Mouse (Mus musculus) small intestine, adult 2 months (tissue): ENCODE results near the gene Nmt1. TPM values are rescaled to one million over a fixed set of nuclear protein-coding genes. Genes with fewer than 3 reads are reported as not detected.
A peak's percentile ranks its signal among the peaks of the same experiment; 100 is the strongest.

Source experiments
- H3K27ac ChIP-seq: fragments of 200-500 bp; 2 replicates; pipeline ENCODE4 v1.5.1; 2012; ENCODE audit warnings: low read depth, low read length, control low read depth, inconsistent platforms; ENCODE audit not compliant: insufficient read depth
- H3K27me3 ChIP-seq: fragments of 200-500 bp; 2 replicates; pipeline ENCODE4 v1.6.1; 2012; ENCODE audit warnings: mild to moderate bottlenecking, moderate library complexity, low read length, inconsistent platforms; ENCODE audit not compliant: control insufficient read depth, insufficient read depth
- H3K36me3 ChIP-seq: fragments of 200-500 bp; 2 replicates; pipeline ENCODE4 v1.6.1; 2012; ENCODE audit warnings: mild to moderate bottlenecking, low read length, control low read depth, inconsistent platforms; ENCODE audit not compliant: control insufficient read depth, insufficient read depth
- H3K4me1 ChIP-seq: fragments of 200-500 bp; 2 replicates; pipeline ENCODE4 v1.6.1; 2012; ENCODE audit warnings: low read length, inconsistent platforms, mixed read lengths; ENCODE audit not compliant: control insufficient read depth, insufficient read depth, insufficient read length
- H3K4me3 ChIP-seq: fragments of 200-500 bp; 2 replicates; pipeline ENCODE4 v1.5.1; 2012; ENCODE audit warnings: low read depth, mild to moderate bottlenecking, control low read depth, inconsistent platforms, low read length, moderate library complexity
- CTCF ChIP-seq: fragments of 200-500 bp; IDR thresholded peaks from 2 replicates; pipeline ENCODE4 v1.5.1; 2012; ENCODE audit warnings: low read depth, mild to moderate bottlenecking, control low read depth, inconsistent platforms, low read length, moderate library complexity, mixed read lengths; ENCODE audit not compliant: insufficient replicate concordance, insufficient read length; ENCODE audit errors: extremely low read depth
- POLR2A ChIP-seq: fragments of 200-500 bp; IDR thresholded peaks from 2 replicates; pipeline ENCODE4 v1.6.1; 2012; ENCODE audit warnings: low read depth, mild to moderate bottlenecking, control low read depth, inconsistent platforms, low read length, moderate library complexity
- WGBS: fragments of 180-500 bp; shearing (Covaris S2); methylation state at CpG from one replicate; pipeline ENCODE4 v1.1.7; 2018; 5-methylcytosine and 5-hydroxymethylcytosine counted together
- polyA plus RNA-seq: library from polyadenylated mRNA; depleted of rRNA; stranded (reverse); fragments of >200 nt; gene quantifications from 2 replicates; pipeline ENCODE4 v1.2.3, GENCODE M21; 2012

The Nmt1 gene
- polyA plus RNA-seq, 1 experiment: 34.1 TPM

- no peaks in the 10 kb centered on the region for H3K27me3 ChIP-seq
- TF ChIP-seq CTCF: no peak
- no peak for TF ChIP-seq POLR2A
- H3K36me3 ChIP-seq: no peaks in the 10 kb centered on the region
- H3K4me3 ChIP-seq: no peak overlapping the region
- WGBS: 78% methylated on average over 11 of the region's 11 CpGs
- H3K4me1 ChIP-seq: peaks cover 2% of the 10 kb centered on the region; the same call in 1 of the 2 replicates
- H3K27ac ChIP-seq: no peak overlapping the region
These were observed 22.6 kb upstream of the Nmt1 start for GRCm38 (mm10) chr11:103005254-103005981.

GRCm38 (mm10) chr11:103006286-103007000 is 21.5 kb upstream of the Nmt1 start:
- WGBS: 69% methylated on average over 7 of the region's 7 CpGs
- 0 out of 2 replicates have a peak overlapping the region, but pooled peaks have one; percentile 12 for H3K27ac ChIP-seq
- no peaks in the 10 kb centered on the region for H3K36me3 ChIP-seq

GRCm38 (mm10) chr11:103007001-103007340 is 21.0 kb upstream of the Nmt1 start:
- Histone ChIP-seq H3K27ac (0 out of 2 replicates have a peak overlapping the region, but pooled peaks have one; percentile 12), H3K27me3 (no peaks in the 10 kb centered on the region), H3K4me3 (no peak overlapping the region), H3K4me1 (peaks cover 6% of the 10 kb centered on the region), H3K36me3 (no peaks in the 10 kb centered on the region)
- WGBS: 53% methylated on average over 6 of the region's 6 CpGs
- no peak for TF ChIP-seq CTCF
- TF ChIP-seq POLR2A: no peak

More at GRCm38 (mm10) chr11:103006286-103007000, 21.5 kb upstream of the Nmt1 start:
- no peak overlapping the region for H3K4me3 ChIP-seq
- TF ChIP-seq POLR2A (no peak), CTCF (no peak)
- peaks cover 6% of the 10 kb centered on the region for H3K4me1 ChIP-seq
- H3K27me3 ChIP-seq: no peaks in the 10 kb centered on the region

GRCm38 (mm10) chr11:103008558-103008957 is 19.4 kb upstream of the Nmt1 start:
- WGBS: 80% methylated on average over 7 of the region's 7 CpGs
- no peak overlapping the region for H3K4me3 ChIP-seq

GRCm38 (mm10) chr11:103009208-103009607 is 18.8 kb upstream of the Nmt1 start:
- 80% methylated on average over 8 of the region's 8 CpGs for WGBS
- H3K27me3 ChIP-seq: no peaks in the 10 kb centered on the region
- TF ChIP-seq POLR2A: no peak
- peak; percentile 46; the same call in 1 of the 2 replicates for TF ChIP-seq CTCF
- no peaks in the 10 kb centered on the region for H3K36me3 ChIP-seq
- H3K4me1 ChIP-seq: peaks cover 4% of the 10 kb centered on the region; the same call in 1 of the 2 replicates
- no peak overlapping the region for H3K4me3 ChIP-seq
- H3K27ac ChIP-seq: no peak overlapping the region

More at GRCm38 (mm10) chr11:103008558-103008957, 19.4 kb upstream of the Nmt1 start:
- Histone ChIP-seq H3K27ac (no peak overlapping the region), H3K27me3 (no peaks in the 10 kb centered on the region), H3K4me1 (peaks cover 4% of the 10 kb centered on the region; the same call in 1 of the 2 replicates), H3K36me3 (no peaks in the 10 kb centered on the region)
- TF ChIP-seq CTCF (no peak), POLR2A (no peak)

GRCm38 (mm10) chr11:103010454-103011205 is 17.4 kb upstream of the Nmt1 start:
- Histone ChIP-seq H3K36me3 (no peaks in the 10 kb centered on the region), H3K27ac (no peak overlapping the region), H3K27me3 (no peaks in the 10 kb centered on the region), H3K4me3 (no peak overlapping the region), H3K4me1 (peaks cover 4% of the 10 kb centered on the region; the same call in 1 of the 2 replicates)
- WGBS: 46% methylated on average over 13 of the region's 13 CpGs
- no peak for TF ChIP-seq POLR2A
- no peak for TF ChIP-seq CTCF
